Mouse (Mus musculus) kidney, postnatal 10 days (tissue): ENCODE measurements at regions not wholly inside any gene's neighbourhood (a gene's known extent, or its start where the extent isn't known, plus 50 kb on each side); places are given as distances from the start of the nearest gene placed in this dataset.
"Not testable (repeated sequence)": the region's sequence is repeated elsewhere in the genome, so short reads cannot be mapped to it uniquely, and the experiment has no call there.

Experiments used
- DNase-seq: peaks from one replicate; pipeline ENCODE4 v3.0.0; 2021; ENCODE audit warnings: mixed read lengths

- DNase-seq, result no peak
Observed at GRCm38 (mm10) chr12:29050516-29051251, 299.1 kb downstream of the Eipr1 start.

GRCm38 (mm10) chr12:29054367-29054766 is 302.8 kb downstream of the Eipr1 start:
- peak; percentile 56 for DNase-seq

- no peak for DNase-seq
Observed at GRCm38 (mm10) chr12:29062025-29062637, 310.5 kb downstream of the Eipr1 start.

GRCm38 (mm10) chr12:29062801-29063200 is 311.2 kb downstream of the Eipr1 start:
- no peak for DNase-seq

- peak; percentile 32 for DNase-seq
Observed at GRCm38 (mm10) chr12:29068180-29068579, 316.6 kb downstream of the Eipr1 start.

- no peak for DNase-seq
Observed at GRCm38 (mm10) chr12:29075096-29075852, 323.7 kb downstream of the Eipr1 start.

GRCm38 (mm10) chr12:29076606-29077005 is 325.0 kb downstream of the Eipr1 start:
- no peak for DNase-seq

- DNase-seq, result no peak
Observed at GRCm38 (mm10) chr12:29079011-29079410, 327.4 kb downstream of the Eipr1 start.

- DNase-seq, result no peak
Observed at GRCm38 (mm10) chr12:29083426-29084221, 332.0 kb downstream of the Eipr1 start.

GRCm38 (mm10) chr12:29087245-29087644 is 335.6 kb downstream of the Eipr1 start:
- not testable (repeated sequence) for DNase-seq

GRCm38 (mm10) chr12:29089634-29090033 is 338.0 kb downstream of the Eipr1 start:
- DNase-seq, result peak; percentile 18

- no peak for DNase-seq
Observed at GRCm38 (mm10) chr12:29090451-29090850, 338.8 kb downstream of the Eipr1 start.

- DNase-seq, result no peak
Observed at GRCm38 (mm10) chr12:29095406-29096032, 343.9 kb downstream of the Eipr1 start.

GRCm38 (mm10) chr12:29096033-29096913 is 344.7 kb downstream of the Eipr1 start:
- peak; percentile 60 for DNase-seq

GRCm38 (mm10) chr12:29100042-29100570 is 348.5 kb downstream of the Eipr1 start:
- no peak for DNase-seq

GRCm38 (mm10) chr12:29106893-29107719 is 355.5 kb downstream of the Eipr1 start:
- DNase-seq, result no peak

- DNase-seq, result no peak
Observed at GRCm38 (mm10) chr12:29107720-29108051, 356.1 kb downstream of the Eipr1 start.

GRCm38 (mm10) chr12:29118336-29118735 is 366.7 kb downstream of the Eipr1 start:
- no peak for DNase-seq

- no peak for DNase-seq
Observed at GRCm38 (mm10) chr12:29121159-29121558, 369.6 kb downstream of the Eipr1 start.

GRCm38 (mm10) chr12:29122931-29123330 is 371.3 kb downstream of the Eipr1 start:
- no peak for DNase-seq
